Mouse (Mus musculus) T-cell, adult 66 days (primary cell): ENCODE measurements around the gene Higd1b. TPM values are rescaled to one million over a fixed set of nuclear protein-coding genes. Genes with fewer than 3 reads are reported as not detected.

Experiments
- total RNA-seq, 2 experiments: library from RNA; stranded (reverse); gene quantifications; 3 replicates in 1 of 2; 4 replicates in 1 of 2; pipeline ENCODE4 v1.2.4; 2023

Higd1b gene
- total RNA-seq, result not detected

GRCm38 (mm10) chr11:102835549-102835948, at the start of gene Higd1b:
Gene Higd1b, plus strand, starts transcription at chr11:102835849.

GRCm38 (mm10) chr11:102819021-102819782, 16.4 kb upstream of the Higd1b start, which contains the start of gene Gjc1:
Gene Gjc1, minus strand, starts transcription at chr11:102819700.

GRCm38 (mm10) chr11:102880585-102881313, 45.1 kb downstream of the Higd1b start, which contains the start of the genes Eftud2 and Ccdc103:
Gene Eftud2, minus strand, starts transcription at chr11:102880985.
Gene Ccdc103, plus strand, starts transcription at chr11:102881204.

GRCm38 (mm10) chr11:102884616-102885219, 49.1 kb downstream of the Higd1b start, which contains the start of gene Fam187a:
Gene Fam187a, plus strand, starts transcription at chr11:102885169.

Other genes starting within 250 kb of the Higd1b start
- gene Fzd2, start 231.5 kb upstream of the Higd1b start, total RNA-seq, result not detected
- not detected for gene Meioc, start 172.1 kb upstream of the Higd1b start, total RNA-seq
- gene Ccdc43, start 138.1 kb upstream of the Higd1b start, total RNA-seq, result 10 to 100 TPM; 37.0 to 38.8 TPM
- 1 to 10 TPM; 2.8 to 2.9 TPM for gene Adam11, start 74.4 kb upstream of the Higd1b start, total RNA-seq
- not detected for gene Gjc1, start 16.1 kb upstream of the Higd1b start, total RNA-seq
- gene Eftud2, start 45.1 kb downstream of the Higd1b start, total RNA-seq, result 100 to 1,000 TPM; 154 TPM
- gene Ccdc103, start 45.4 kb downstream of the Higd1b start, total RNA-seq, result not detected
- gene Fam187a, start 49.3 kb downstream of the Higd1b start, total RNA-seq, result not detected
- gene Gfap, start 65.1 kb downstream of the Higd1b start, total RNA-seq, result not detected
- gene Kif18b, start 89.3 kb downstream of the Higd1b start, total RNA-seq, result 1 to 10 TPM in 1 of 2 experiments, under 1 TPM in 1; 0.59 to 2.2 TPM
- gene C1ql1, start 110.8 kb downstream of the Higd1b start, total RNA-seq, result not detected
- 10 to 100 TPM; 60.2 to 68.4 TPM for gene Nmt1, start 192.3 kb downstream of the Higd1b start, total RNA-seq
- gene Dcakd, start 192.5 kb downstream of the Higd1b start, total RNA-seq, result 10 to 100 TPM; 18.5 to 22.4 TPM